Mouse (Mus musculus): ENCODE results near the gene Lancl2. TPM values are rescaled to one million over a fixed set of nuclear protein-coding genes. Genes with fewer than 3 reads are reported as not detected.

Gene Lancl2
- polyA plus RNA-seq, 1 experiment from 2014 or later, result 21.5 TPM

DNA sequence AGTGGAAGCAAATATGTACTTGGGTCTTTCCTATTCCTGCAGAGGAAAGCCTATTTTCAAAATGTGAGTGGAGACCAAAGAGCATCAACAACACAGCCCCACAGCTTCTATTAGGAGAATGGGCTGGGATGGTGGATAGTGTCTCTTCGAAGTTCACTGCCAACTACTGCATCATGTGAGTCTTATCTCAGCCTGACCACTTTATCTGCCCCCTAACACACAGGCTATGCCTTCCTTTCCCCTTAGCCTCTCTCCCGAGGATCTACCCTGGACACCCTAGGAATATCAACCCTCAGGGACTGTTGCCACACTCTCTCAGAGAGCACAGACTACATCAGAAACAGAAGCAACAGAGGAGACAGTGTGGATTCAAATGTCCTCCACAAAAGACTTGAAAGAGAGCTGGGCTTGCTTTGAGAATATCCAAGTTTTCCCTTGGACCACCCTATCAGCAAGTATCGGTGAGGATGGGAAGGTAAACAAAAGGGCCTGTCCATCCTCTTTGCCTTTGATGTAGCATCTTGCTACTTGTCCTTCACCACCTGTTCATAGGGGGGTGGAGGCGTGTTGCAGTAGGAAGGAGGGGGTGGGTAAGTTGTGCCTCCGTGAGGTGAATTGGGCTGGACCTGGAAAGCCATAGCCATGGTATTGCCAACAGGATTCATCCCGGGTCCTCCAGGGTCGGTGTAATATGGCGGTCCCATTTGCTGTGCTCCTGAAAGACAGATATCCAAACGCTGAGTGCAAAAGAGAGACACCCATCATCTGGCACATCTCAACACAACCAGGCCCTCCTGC lies 51.8 kb downstream of the Lancl2 start:
- DNase-seq (ENCODE audit: low spot score), result no peak
- 0 out of 2 replicates have a peak overlapping the region, but pooled peaks have one; percentile 22 for H3K9ac ChIP-seq (ENCODE audit: low read depth, low read length)

DNA sequence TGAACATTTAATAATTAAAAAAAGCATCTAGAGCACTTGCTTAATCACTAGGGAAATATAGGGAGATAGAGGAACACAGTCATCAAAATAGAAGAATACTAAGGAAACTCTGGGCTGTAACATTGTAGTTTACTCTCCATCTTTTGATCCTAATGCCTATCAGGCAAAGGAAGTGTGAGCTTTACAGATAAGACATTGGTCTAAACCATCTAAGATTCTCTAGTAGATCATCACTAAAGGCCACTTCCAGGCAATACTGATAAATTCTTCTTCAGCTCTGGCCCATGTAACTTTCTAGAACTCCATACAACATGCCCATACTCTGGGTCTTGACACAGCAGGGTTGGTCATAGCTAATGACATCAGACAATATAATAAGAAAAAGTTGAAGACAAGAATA lies 60.7 kb downstream of the Lancl2 start:
- H3K36me3 ChIP-seq (ENCODE audit: control insufficient read depth, insufficient read depth, low read length), result no peaks in the 10 kb centered on the region
- peaks cover 29% of the 10 kb centered on the region for H3K4me1 ChIP-seq (replicated peaks; ENCODE audit: control insufficient read depth, insufficient read depth, low read length)
- H3K9me3 ChIP-seq (ENCODE audit: control insufficient read depth, low read length), result no peaks in the 10 kb centered on the region
- no peak for ATAC-seq (replicated peaks; ENCODE audit: low FRiP score)
- no peak overlapping the region for H3K27ac ChIP-seq (ENCODE audit: low read depth, low read length)
- H3K4me3 ChIP-seq (ENCODE audit: low read depth, low read length), result no peak overlapping the region
- H3K9ac ChIP-seq (ENCODE audit: low read depth, low read length), result no peak overlapping the region
- H3K27me3 ChIP-seq (replicated peaks; ENCODE audit: control insufficient read depth, insufficient read depth, low read length), result no peaks in the 10 kb centered on the region
- H3K4me2 ChIP-seq, result no peak overlapping the region
- no peak for DNase-seq (ENCODE audit: low spot score)

More for the DNA sequence above, 51.8 kb downstream of the Lancl2 start:
- no peaks in the 10 kb centered on the region for H3K9me3 ChIP-seq (ENCODE audit: control insufficient read depth, low read length)
- H3K27me3 ChIP-seq (replicated peaks; ENCODE audit: control insufficient read depth, insufficient read depth, low read length), result no peaks in the 10 kb centered on the region
- no peak overlapping the region for H3K4me3 ChIP-seq (ENCODE audit: low read depth, low read length)
- peak overlapping the region; percentile 39; the same call in 1 of the 2 replicates for H3K27ac ChIP-seq (ENCODE audit: low read depth, low read length)
- WGBS, result 78% methylated on average over 9 of the region's 9 CpGs
- peaks cover 10% of the 10 kb centered on the region for H3K4me1 ChIP-seq (replicated peaks; ENCODE audit: control insufficient read depth, insufficient read depth, low read length)
- H3K4me2 ChIP-seq, result peak overlapping the region; percentile 0; the same call in 1 of the 2 replicates
- 0 out of 2 replicates have a peak, but pooled peaks cover 3% of the 10 kb centered on the region for H3K36me3 ChIP-seq (ENCODE audit: control insufficient read depth, insufficient read depth, low read length)
- peak; percentile 93 for ATAC-seq (replicated peaks; ENCODE audit: low FRiP score)

- H3K4me3 ChIP-seq (ENCODE audit: low read depth, low read length), result no peak overlapping the region
- H3K36me3 ChIP-seq (ENCODE audit: control insufficient read depth, insufficient read depth, low read length), result no peaks in the 10 kb centered on the region
- H3K9ac ChIP-seq (ENCODE audit: low read depth, low read length), result no peak overlapping the region
- H3K9me3 ChIP-seq (ENCODE audit: control insufficient read depth, low read length), result no peaks in the 10 kb centered on the region
- no peak for DNase-seq (ENCODE audit: low spot score)
- H3K4me1 ChIP-seq (replicated peaks; ENCODE audit: control insufficient read depth, insufficient read depth, low read length), result peaks cover 29% of the 10 kb centered on the region
- WGBS, result 60% methylated on average over 3 of the region's 3 CpGs
- peak overlapping the region; percentile 73; the same call in 1 of the 2 replicates for H3K27ac ChIP-seq (ENCODE audit: low read depth, low read length)
- no peak overlapping the region for H3K4me2 ChIP-seq
- no peaks in the 10 kb centered on the region for H3K27me3 ChIP-seq (replicated peaks; ENCODE audit: control insufficient read depth, insufficient read depth, low read length)
- no peak for ATAC-seq (replicated peaks; ENCODE audit: low FRiP score)
These were observed 62.9 kb downstream of the Lancl2 start for GRCm38 (mm10) chr6:57765095-57765878.

- Histone ChIP-seq H3K27me3 (replicated peaks; ENCODE audit: control insufficient read depth, insufficient read depth, low read length) (no peaks in the 10 kb centered on the region), H3K4me3 (ENCODE audit: low read depth, low read length) (no peak overlapping the region), H3K36me3 (ENCODE audit: control insufficient read depth, insufficient read depth, low read length) (no peaks in the 10 kb centered on the region), H3K9me3 (ENCODE audit: control insufficient read depth, low read length) (no peaks in the 10 kb centered on the region), H3K4me1 (replicated peaks; ENCODE audit: control insufficient read depth, insufficient read depth, low read length) (peaks cover 29% of the 10 kb centered on the region), H3K9ac (ENCODE audit: low read depth, low read length) (no peak overlapping the region), H3K4me2 (peak overlapping the region; percentile 39), H3K27ac (ENCODE audit: low read depth, low read length) (peak overlapping the region; percentile 73; the same call in 1 of the 2 replicates)
- 56% methylated on average over 1 of the region's 1 CpGs for WGBS
- DNase-seq (ENCODE audit: low spot score), result no peak
- ATAC-seq (replicated peaks; ENCODE audit: low FRiP score), result peak; percentile 87
These were observed 63.9 kb downstream of the Lancl2 start for GRCm38 (mm10) chr6:57766287-57766686.

DNA sequence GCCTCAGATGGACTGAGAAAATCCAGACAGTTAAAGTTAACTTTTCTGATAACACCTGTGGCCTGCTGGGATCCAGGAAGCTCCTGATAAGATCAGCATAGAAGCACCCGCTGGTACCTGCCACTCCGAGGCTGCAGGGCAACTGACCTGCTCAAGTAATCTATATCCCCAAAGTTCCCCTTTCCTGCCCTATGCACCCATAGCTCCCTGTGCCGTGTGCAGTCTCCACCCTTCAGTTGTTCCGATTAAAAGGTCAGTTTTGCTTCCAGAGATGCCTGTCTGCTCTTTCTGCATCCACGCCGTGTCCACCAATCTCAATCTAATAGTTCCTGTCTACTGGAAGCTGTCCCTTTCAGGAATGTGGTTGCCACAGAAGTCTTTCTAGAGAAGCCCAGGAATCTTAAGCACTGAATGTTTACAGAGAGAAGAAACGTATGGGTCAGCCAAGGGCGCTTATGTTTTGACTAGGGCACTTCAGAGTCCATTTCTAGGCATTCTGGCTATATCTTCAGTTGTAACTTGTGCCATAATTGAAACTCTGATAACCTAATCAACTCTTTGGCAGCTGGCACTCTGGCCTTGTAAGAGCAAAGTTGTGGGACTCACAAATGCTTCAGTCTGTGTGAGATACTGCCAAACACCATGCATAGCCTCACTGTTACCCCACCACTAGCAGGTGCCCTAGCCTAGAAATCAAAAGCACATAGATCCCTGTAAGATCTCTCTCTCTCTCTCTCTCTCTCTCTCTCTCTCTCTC lies 65.0 kb downstream of the Lancl2 start:
- Histone ChIP-seq H3K9ac (ENCODE audit: low read depth, low read length) (no peak overlapping the region), H3K4me2 (peak overlapping the region; percentile 30), H3K27ac (ENCODE audit: low read depth, low read length) (peak overlapping the region; percentile 64), H3K9me3 (ENCODE audit: control insufficient read depth, low read length) (no peaks in the 10 kb centered on the region), H3K36me3 (ENCODE audit: control insufficient read depth, insufficient read depth, low read length) (no peaks in the 10 kb centered on the region), H3K4me1 (replicated peaks; ENCODE audit: control insufficient read depth, insufficient read depth, low read length) (peaks cover 29% of the 10 kb centered on the region), H3K27me3 (replicated peaks; ENCODE audit: control insufficient read depth, insufficient read depth, low read length) (no peaks in the 10 kb centered on the region), H3K4me3 (ENCODE audit: low read depth, low read length) (no peak overlapping the region)
- ATAC-seq (replicated peaks; ENCODE audit: low FRiP score), result peak; percentile 87
- 38% methylated on average over 8 of the region's 8 CpGs for WGBS
- no peak for DNase-seq (ENCODE audit: low spot score)

- no peak for DNase-seq (ENCODE audit: low spot score)
- H3K9me3 ChIP-seq (ENCODE audit: control insufficient read depth, low read length), result no peaks in the 10 kb centered on the region
- H3K27me3 ChIP-seq (replicated peaks; ENCODE audit: control insufficient read depth, insufficient read depth, low read length), result no peaks in the 10 kb centered on the region
- H3K9ac ChIP-seq (ENCODE audit: low read depth, low read length), result no peak overlapping the region
- no peak overlapping the region for H3K4me3 ChIP-seq (ENCODE audit: low read depth, low read length)
- no peak overlapping the region for H3K27ac ChIP-seq (ENCODE audit: low read depth, low read length)
- H3K4me2 ChIP-seq, result no peak overlapping the region
- H3K36me3 ChIP-seq (ENCODE audit: control insufficient read depth, insufficient read depth, low read length), result no peaks in the 10 kb centered on the region
- H3K4me1 ChIP-seq (replicated peaks; ENCODE audit: control insufficient read depth, insufficient read depth, low read length), result peaks cover 29% of the 10 kb centered on the region
- 70% methylated on average over 7 of the region's 7 CpGs for WGBS
- ATAC-seq (replicated peaks; ENCODE audit: low FRiP score), result no peak
These were observed 66.7 kb downstream of the Lancl2 start for GRCm38 (mm10) chr6:57768948-57769525.

- Histone ChIP-seq H3K36me3 (ENCODE audit: control insufficient read depth, insufficient read depth, low read length) (peaks cover 3% of the 10 kb centered on the region), H3K9me3 (ENCODE audit: control insufficient read depth, low read length) (no peaks in the 10 kb centered on the region), H3K4me1 (replicated peaks; ENCODE audit: control insufficient read depth, insufficient read depth, low read length) (peaks cover 17% of the 10 kb centered on the region), H3K27me3 (replicated peaks; ENCODE audit: control insufficient read depth, insufficient read depth, low read length) (no peaks in the 10 kb centered on the region), H3K9ac (ENCODE audit: low read depth, low read length) (no peak overlapping the region), H3K4me2 (no peak overlapping the region), H3K27ac (ENCODE audit: low read depth, low read length) (no peak overlapping the region), H3K4me3 (ENCODE audit: low read depth, low read length) (no peak overlapping the region)
- WGBS, result 61% methylated on average over 1 of the region's 1 CpGs
- no peak for DNase-seq (ENCODE audit: low spot score)
- no peak for ATAC-seq (replicated peaks; ENCODE audit: low FRiP score)
These were observed 68.3 kb downstream of the Lancl2 start for GRCm38 (mm10) chr6:57770467-57771190.
